Mouse (Mus musculus) small intestine, adult 2 months (tissue): ENCODE measurements around the gene Prdx6. TPM values are rescaled to one million over a fixed set of nuclear protein-coding genes. Genes with fewer than 3 reads are reported as not detected.
A peak's percentile ranks its signal among the peaks of the same experiment; 100 is the strongest.

Experiments
- H3K27ac ChIP-seq: fragments of 200-500 bp; 2 replicates; pipeline ENCODE4 v1.5.1; 2012; ENCODE audit warnings: low read depth, low read length, control low read depth, inconsistent platforms; ENCODE audit not compliant: insufficient read depth
- H3K27me3 ChIP-seq: fragments of 200-500 bp; 2 replicates; pipeline ENCODE4 v1.6.1; 2012; ENCODE audit warnings: mild to moderate bottlenecking, moderate library complexity, low read length, inconsistent platforms; ENCODE audit not compliant: control insufficient read depth, insufficient read depth
- H3K36me3 ChIP-seq: fragments of 200-500 bp; 2 replicates; pipeline ENCODE4 v1.6.1; 2012; ENCODE audit warnings: mild to moderate bottlenecking, low read length, control low read depth, inconsistent platforms; ENCODE audit not compliant: control insufficient read depth, insufficient read depth
- H3K4me1 ChIP-seq: fragments of 200-500 bp; 2 replicates; pipeline ENCODE4 v1.6.1; 2012; ENCODE audit warnings: low read length, inconsistent platforms, mixed read lengths; ENCODE audit not compliant: control insufficient read depth, insufficient read depth, insufficient read length
- H3K4me3 ChIP-seq: fragments of 200-500 bp; 2 replicates; pipeline ENCODE4 v1.5.1; 2012; ENCODE audit warnings: low read depth, mild to moderate bottlenecking, control low read depth, inconsistent platforms, low read length, moderate library complexity
- CTCF ChIP-seq: fragments of 200-500 bp; IDR thresholded peaks from 2 replicates; pipeline ENCODE4 v1.5.1; 2012; ENCODE audit warnings: low read depth, mild to moderate bottlenecking, control low read depth, inconsistent platforms, low read length, moderate library complexity, mixed read lengths; ENCODE audit not compliant: insufficient replicate concordance, insufficient read length; ENCODE audit errors: extremely low read depth
- POLR2A ChIP-seq: fragments of 200-500 bp; IDR thresholded peaks from 2 replicates; pipeline ENCODE4 v1.6.1; 2012; ENCODE audit warnings: low read depth, mild to moderate bottlenecking, control low read depth, inconsistent platforms, low read length, moderate library complexity
- WGBS: fragments of 180-500 bp; shearing (Covaris S2); methylation state at CpG from one replicate; pipeline ENCODE4 v1.1.7; 2018; 5-methylcytosine and 5-hydroxymethylcytosine counted together
- polyA plus RNA-seq: library from polyadenylated mRNA; depleted of rRNA; stranded (reverse); fragments of >200 nt; gene quantifications from 2 replicates; pipeline ENCODE4 v1.2.3, GENCODE M21; 2012

Gene Prdx6
- polyA plus RNA-seq, 1 experiment: 59.5 TPM

- H3K27me3 ChIP-seq: no peaks in the 10 kb centered on the region
- peaks cover 39% of the 10 kb centered on the region for H3K36me3 ChIP-seq
- H3K27ac ChIP-seq: no peak overlapping the region
- peaks cover 20% of the 10 kb centered on the region; the same call in 1 of the 2 replicates for H3K4me1 ChIP-seq
- TF ChIP-seq POLR2A (no peak), CTCF (no peak)
- WGBS: 21% methylated on average over 3 of the region's 3 CpGs
- H3K4me3 ChIP-seq: no peak overlapping the region
Observed at GRCm38 (mm10) chr1:161247176-161247575, 3.8 kb downstream of the Prdx6 start.

- TF ChIP-seq CTCF (no peak), POLR2A (no peak)
- Histone ChIP-seq H3K27me3 (no peaks in the 10 kb centered on the region), H3K27ac (no peak overlapping the region), H3K36me3 (peaks cover 34% of the 10 kb centered on the region), H3K4me3 (no peak overlapping the region), H3K4me1 (no peaks in the 10 kb centered on the region)
- WGBS: 99% methylated on average over 4 of the region's 4 CpGs
Observed at GRCm38 (mm10) chr1:161237750-161238149, 13.3 kb downstream of the Prdx6 start.

GRCm38 (mm10) chr1:161237339-161237738 is 13.7 kb downstream of the Prdx6 start:
- TF ChIP-seq CTCF (no peak), POLR2A (no peak)
- 79% methylated on average over 7 of the region's 7 CpGs for WGBS
- Histone ChIP-seq H3K4me1 (no peaks in the 10 kb centered on the region), H3K27me3 (no peaks in the 10 kb centered on the region), H3K36me3 (peaks cover 30% of the 10 kb centered on the region), H3K27ac (no peak overlapping the region), H3K4me3 (no peak overlapping the region)

DNA sequence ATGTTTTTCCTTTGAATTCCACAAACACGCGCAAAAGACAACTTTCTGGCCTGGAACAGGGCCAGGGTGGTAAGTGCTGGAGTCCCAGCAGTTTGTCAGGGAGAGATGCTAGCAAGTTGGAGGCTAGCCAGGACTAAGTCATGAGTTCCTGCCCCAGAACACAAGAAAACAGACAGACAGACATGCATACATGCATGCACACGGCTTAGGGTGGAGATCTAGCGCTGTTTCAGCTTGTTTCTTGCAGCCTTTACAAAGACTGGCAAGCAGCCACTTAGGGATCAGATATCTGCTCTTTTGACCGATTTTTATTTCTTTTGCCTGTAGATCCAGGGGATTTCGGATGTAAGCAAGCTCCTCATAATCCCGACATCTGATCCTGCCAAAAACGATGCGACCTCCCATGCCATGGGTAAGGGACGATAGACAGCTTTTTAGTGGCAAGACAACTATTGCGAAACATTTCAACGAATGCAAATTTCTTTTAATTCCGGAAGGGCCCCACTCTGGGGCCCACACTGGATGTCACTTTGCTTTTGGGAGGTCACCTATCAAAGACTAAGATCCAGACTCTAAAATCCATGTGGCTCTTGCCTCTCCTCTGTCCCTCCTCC is 17.7 kb downstream of the Prdx6 start:
- Histone ChIP-seq H3K4me1 (no peaks in the 10 kb centered on the region), H3K27me3 (no peaks in the 10 kb centered on the region), H3K4me3 (no peak overlapping the region), H3K27ac (no peak overlapping the region), H3K36me3 (peaks cover 3% of the 10 kb centered on the region; the same call in 1 of the 2 replicates)
- WGBS: 73% methylated on average over 13 of the region's 13 CpGs
- TF ChIP-seq CTCF: no peak
- TF ChIP-seq POLR2A: no peak

DNA sequence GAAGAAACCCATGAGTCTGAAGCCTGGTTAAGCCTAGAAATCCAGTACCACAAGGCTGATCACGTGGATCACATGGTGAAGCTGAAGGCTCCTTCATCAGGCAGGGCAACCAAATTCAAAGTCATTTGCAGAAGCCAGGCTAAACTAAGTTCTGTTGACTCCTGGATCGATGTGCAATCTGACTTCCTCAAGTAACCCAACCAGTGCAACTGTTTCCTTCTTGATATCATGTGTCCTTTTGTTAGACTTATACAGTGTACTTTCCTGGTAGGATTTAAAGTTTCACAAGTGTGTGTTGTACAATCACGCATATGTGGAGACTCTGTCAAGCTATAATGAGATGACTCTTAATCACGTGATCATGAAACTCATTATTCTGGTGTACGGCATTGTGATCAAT is 18.8 kb downstream of the Prdx6 start:
- no peaks in the 10 kb centered on the region for H3K4me1 ChIP-seq
- H3K27me3 ChIP-seq: no peaks in the 10 kb centered on the region
- TF ChIP-seq CTCF (no peak), POLR2A (no peak)
- 90% methylated on average over 5 of the region's 5 CpGs for WGBS
- H3K4me3 ChIP-seq: no peak overlapping the region
- no peak overlapping the region for H3K27ac ChIP-seq
- H3K36me3 ChIP-seq: no peaks in the 10 kb centered on the region

DNA sequence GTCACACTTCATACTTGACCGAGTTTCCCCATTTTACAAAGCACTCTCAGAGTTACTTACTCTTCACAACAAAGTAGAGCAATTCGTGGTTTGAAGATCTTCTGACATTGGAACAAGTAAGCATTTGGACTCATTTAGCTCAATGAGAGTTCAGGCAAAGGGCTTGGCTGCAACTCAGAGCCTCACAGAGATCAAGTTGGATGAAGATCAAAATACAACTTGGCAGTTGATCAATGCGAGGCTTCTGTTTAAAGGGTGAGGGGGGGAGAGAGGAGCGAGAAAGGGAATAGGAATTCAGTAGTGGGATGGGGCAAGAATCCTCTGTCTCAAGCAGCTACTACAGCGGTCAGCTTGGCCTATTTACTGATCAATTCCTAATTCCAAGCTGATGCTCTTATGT is 26.2 kb downstream of the Prdx6 start:
- TF ChIP-seq POLR2A (no peak), CTCF (no peak)
- 51% methylated on average over 5 of the region's 5 CpGs for WGBS
- Histone ChIP-seq H3K27ac (no peak overlapping the region), H3K27me3 (no peaks in the 10 kb centered on the region), H3K36me3 (no peaks in the 10 kb centered on the region), H3K4me1 (no peaks in the 10 kb centered on the region), H3K4me3 (no peak overlapping the region)

GRCm38 (mm10) chr1:161219816-161220215 is 31.2 kb downstream of the Prdx6 start:
- Histone ChIP-seq H3K27me3 (no peaks in the 10 kb centered on the region), H3K4me3 (no peak overlapping the region), H3K27ac (no peak overlapping the region), H3K36me3 (no peaks in the 10 kb centered on the region), H3K4me1 (no peaks in the 10 kb centered on the region)
- no peak for TF ChIP-seq CTCF
- WGBS: 58% methylated on average over 3 of the region's 3 CpGs

GRCm38 (mm10) chr1:161214465-161214864 is 36.6 kb downstream of the Prdx6 start:
- peak; percentile 84; the same call in 1 of the 2 replicates for TF ChIP-seq CTCF
- TF ChIP-seq POLR2A: no peak
- H3K4me1 ChIP-seq: no peaks in the 10 kb centered on the region
- no peak overlapping the region for H3K27ac ChIP-seq
- H3K36me3 ChIP-seq: no peaks in the 10 kb centered on the region
- H3K4me3 ChIP-seq: no peak overlapping the region
- 34% methylated on average over 4 of the region's 4 CpGs for WGBS
- H3K27me3 ChIP-seq: no peaks in the 10 kb centered on the region
